Mouse (Mus musculus): Measurements from ENCODE around the gene Dlat. TPM values are rescaled to one million over a fixed set of nuclear protein-coding genes. Genes with fewer than 3 reads are reported as not detected.

The Dlat gene
- total and polyA plus RNA-seq, 2 experiments from 2014 or later, result 155 to 203 TPM

DNA sequence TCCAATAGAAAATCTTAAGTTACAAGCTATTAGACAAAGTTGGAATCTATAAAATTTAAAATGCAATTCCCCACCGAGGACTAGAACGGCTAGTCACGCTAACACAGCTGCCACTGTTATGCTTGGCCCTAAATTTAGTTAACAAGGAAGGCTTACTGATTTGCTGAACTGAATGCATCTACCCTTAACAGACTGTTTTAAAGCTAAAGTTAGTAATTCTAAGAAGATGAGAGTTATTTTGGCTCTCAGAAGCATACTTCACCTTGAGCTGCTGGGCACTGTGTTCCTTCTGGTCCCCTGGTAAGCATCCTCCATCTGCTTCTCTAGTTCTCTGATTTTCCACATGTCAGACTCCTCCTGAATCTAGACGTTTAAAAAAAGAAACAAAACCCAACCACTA is 47.5 kb downstream of the Dlat start:
- ATAC-seq (ENCODE audit: insufficient read depth, low read depth), result no peak
- H3K27me3 ChIP-seq (ENCODE audit: control insufficient read depth, insufficient read depth, low read length), result no peaks in the 10 kb centered on the region
- no peak overlapping the region for H3K27ac ChIP-seq (ENCODE audit: low read depth)
- H3K4me2 ChIP-seq (ENCODE audit: low read depth, low read length), result no peak overlapping the region
- peaks cover 7% of the 10 kb centered on the region for H3K4me1 ChIP-seq (ENCODE audit: control insufficient read depth, insufficient read depth)
- H3K9me3 ChIP-seq (replicated peaks; ENCODE audit: control insufficient read depth, low read length), result no peaks in the 10 kb centered on the region
- TF ChIP-seq CTCF (IDR thresholded peaks at IDR 0.05; ENCODE audit: low read depth) (no peak), EP300 (IDR thresholded peaks at IDR 0.05; ENCODE audit: low read depth) (no peak)
- H3K4me3 ChIP-seq (ENCODE audit: low read depth, low read length), result no peak overlapping the region
- H3K36me3 ChIP-seq (replicated peaks; ENCODE audit: control insufficient read depth, insufficient read depth, low read length), result peaks cover 64% of the 10 kb centered on the region
- H3K9ac ChIP-seq (replicated peaks; ENCODE audit: low read depth, low read length), result no peak overlapping the region
- DNase-seq (ENCODE audit: low spot score), result no peak
- WGBS, result 79% methylated on average over 4 of the region's 4 CpGs

DNA sequence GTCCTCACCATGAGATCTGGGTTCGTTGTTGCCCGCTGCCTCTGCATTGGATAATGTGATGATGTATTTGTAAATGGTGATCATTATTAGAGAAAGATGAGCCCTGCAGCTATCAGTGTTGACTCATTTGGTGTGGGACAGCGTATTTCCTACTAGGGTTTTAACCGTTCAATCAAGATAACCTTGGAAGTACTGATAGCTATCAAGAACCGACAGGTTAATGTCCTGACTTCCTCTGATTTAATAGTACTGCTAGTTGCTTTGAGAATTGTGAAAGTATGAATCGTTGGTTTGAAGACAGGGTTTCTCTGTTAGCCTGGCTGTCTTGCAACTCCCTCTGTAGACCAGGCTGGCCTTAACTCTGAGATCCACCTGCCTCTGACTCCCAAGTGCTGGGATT is 55.2 kb downstream of the Dlat start:
- Histone ChIP-seq H3K9ac (replicated peaks; ENCODE audit: low read depth, low read length) (peak overlapping the region; percentile 76), H3K4me1 (ENCODE audit: control insufficient read depth, insufficient read depth) (peaks cover 15% of the 10 kb centered on the region), H3K4me3 (ENCODE audit: low read depth, low read length) (peak overlapping the region; percentile 73), H3K9me3 (replicated peaks; ENCODE audit: control insufficient read depth, low read length) (no peaks in the 10 kb centered on the region), H3K4me2 (ENCODE audit: low read depth, low read length) (peak overlapping the region; percentile 96), H3K27me3 (ENCODE audit: control insufficient read depth, insufficient read depth, low read length) (no peaks in the 10 kb centered on the region), H3K36me3 (replicated peaks; ENCODE audit: control insufficient read depth, insufficient read depth, low read length) (peaks cover 39% of the 10 kb centered on the region), H3K27ac (ENCODE audit: low read depth) (peak overlapping the region; percentile 86)
- ATAC-seq (ENCODE audit: insufficient read depth, low read depth) (no peak), DNase-seq (ENCODE audit: low spot score) (no peak)
- TF ChIP-seq EP300 (IDR thresholded peaks at IDR 0.05; ENCODE audit: low read depth) (no peak), CTCF (IDR thresholded peaks at IDR 0.05; ENCODE audit: low read depth) (no peak)
- 1% methylated on average over 6 of the region's 6 CpGs for WGBS

GRCm38 (mm10) chr9:50603998-50604324 is 55.6 kb downstream of the Dlat start:
- peak overlapping the region; percentile 86 for H3K27ac ChIP-seq (ENCODE audit: low read depth)
- peaks cover 42% of the 10 kb centered on the region for H3K36me3 ChIP-seq (replicated peaks; ENCODE audit: control insufficient read depth, insufficient read depth, low read length)
- 0% methylated on average over 24 of the region's 24 CpGs for WGBS
- H3K4me1 ChIP-seq (ENCODE audit: control insufficient read depth, insufficient read depth), result peaks cover 15% of the 10 kb centered on the region
- H3K9me3 ChIP-seq (replicated peaks; ENCODE audit: control insufficient read depth, low read length), result no peaks in the 10 kb centered on the region
- H3K4me2 ChIP-seq (ENCODE audit: low read depth, low read length), result peak overlapping the region; percentile 96
- ATAC-seq (ENCODE audit: insufficient read depth, low read depth), result peak; percentile 66
- H3K4me3 ChIP-seq (ENCODE audit: low read depth, low read length), result peak overlapping the region; percentile 73
- H3K9ac ChIP-seq (replicated peaks; ENCODE audit: low read depth, low read length), result peak overlapping the region; percentile 76
- peak; percentile 13 for DNase-seq (ENCODE audit: low spot score)
- TF ChIP-seq EP300 (IDR thresholded peaks at IDR 0.05; ENCODE audit: low read depth) (no peak), CTCF (IDR thresholded peaks at IDR 0.05; ENCODE audit: low read depth) (peak; percentile 37; the same call in 1 of the 2 replicates)
- no peaks in the 10 kb centered on the region for H3K27me3 ChIP-seq (ENCODE audit: control insufficient read depth, insufficient read depth, low read length)

DNA sequence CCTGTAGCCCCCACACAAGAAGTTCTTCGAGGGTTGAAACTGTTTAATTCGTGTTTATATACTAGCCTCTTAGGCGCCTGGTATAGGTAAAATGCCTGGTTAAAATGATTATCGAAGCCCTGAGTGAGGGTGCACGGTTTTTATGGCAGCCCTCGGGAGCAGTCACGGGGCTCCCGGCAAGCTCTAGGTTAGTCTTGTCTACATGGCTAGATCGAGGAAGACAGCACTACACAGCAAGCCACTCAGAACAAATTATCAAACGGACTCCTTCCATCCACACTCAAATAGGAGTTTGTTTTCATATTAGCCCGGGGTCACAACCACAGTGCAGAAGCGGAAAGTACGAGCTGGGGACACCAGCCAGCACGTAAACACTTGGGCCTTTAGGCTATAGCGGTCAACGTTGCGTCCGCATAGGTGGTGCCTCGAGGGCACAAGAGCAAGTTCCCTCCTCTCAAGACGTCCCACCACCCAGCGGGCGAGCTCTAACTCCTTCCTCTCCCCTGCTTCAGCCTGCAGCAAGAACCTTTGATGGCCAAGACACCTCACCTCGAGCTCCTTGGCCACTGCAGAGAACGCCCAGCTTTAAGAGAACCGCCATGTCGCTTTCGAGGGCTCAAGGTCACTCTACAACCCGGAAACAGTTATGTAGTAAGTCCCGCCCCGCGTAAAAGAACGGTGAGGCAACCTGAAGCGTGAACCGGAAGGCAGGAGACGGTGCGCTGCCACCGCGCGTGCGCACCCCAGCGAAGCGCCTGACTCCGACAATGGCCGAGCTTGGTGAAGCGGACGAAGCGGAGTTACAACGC is 56.2 kb downstream of the Dlat start, which contains the start of the genes Sdhd and Timm8b:
Gene Sdhd (minus strand): TSS at position 624 of the 809 bp plus-strand sequence.
Gene Timm8b (plus strand): TSS at position 722 of the 809 bp plus-strand sequence.
- ATAC-seq (ENCODE audit: insufficient read depth, low read depth), result peak; percentile 97
- WGBS, result under 1% methylated on average over 48 of the region's 48 CpGs

DNA sequence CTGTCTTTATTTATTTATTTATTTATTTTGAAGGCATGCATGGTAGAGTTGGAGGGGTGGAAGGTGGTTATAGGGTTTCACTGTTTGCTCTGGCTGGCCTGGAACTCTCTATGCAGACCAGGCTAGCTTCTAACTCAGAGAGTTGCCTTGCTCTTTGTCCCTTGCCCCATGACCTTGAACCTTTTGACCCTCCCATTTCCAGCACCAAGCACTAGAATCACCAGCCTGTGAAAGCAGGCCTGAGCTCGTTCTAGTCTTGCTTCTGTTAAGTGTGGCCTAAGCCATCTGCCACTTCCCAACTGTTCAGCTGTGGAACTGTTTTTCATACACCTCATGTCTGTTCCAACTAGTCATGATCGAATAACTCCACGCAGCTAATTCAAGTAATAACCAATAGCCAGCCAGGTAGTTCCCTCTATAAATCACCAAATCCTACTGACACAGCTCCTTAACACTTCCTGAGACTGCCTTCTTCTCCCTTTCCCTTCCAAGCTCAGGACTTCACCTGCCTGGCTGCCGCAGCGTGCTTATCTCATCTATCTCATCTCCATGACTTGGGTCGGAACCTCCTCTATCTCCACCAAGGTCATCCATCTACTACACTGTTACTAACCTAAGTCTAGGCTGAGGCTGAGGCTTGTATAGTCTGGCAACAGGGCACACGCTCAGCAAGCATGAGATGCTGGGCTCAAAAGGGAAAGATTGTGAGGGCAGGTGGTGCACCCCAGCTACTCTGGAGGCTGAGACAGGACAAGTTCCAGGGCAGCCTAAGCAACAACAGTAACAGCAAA is 57.3 kb downstream of the Dlat start:
- H3K27me3 ChIP-seq (ENCODE audit: control insufficient read depth, insufficient read depth, low read length), result no peaks in the 10 kb centered on the region
- peak overlapping the region; percentile 86 for H3K27ac ChIP-seq (ENCODE audit: low read depth)
- ATAC-seq (ENCODE audit: insufficient read depth, low read depth) (no peak), DNase-seq (ENCODE audit: low spot score) (no peak)
- H3K36me3 ChIP-seq (replicated peaks; ENCODE audit: control insufficient read depth, insufficient read depth, low read length), result peaks cover 45% of the 10 kb centered on the region
- H3K9me3 ChIP-seq (replicated peaks; ENCODE audit: control insufficient read depth, low read length), result no peaks in the 10 kb centered on the region
- WGBS, result 46% methylated on average over 7 of the region's 7 CpGs
- no peak for TF ChIP-seq EP300 (IDR thresholded peaks at IDR 0.05; ENCODE audit: low read depth)
- no peak for TF ChIP-seq CTCF (IDR thresholded peaks at IDR 0.05; ENCODE audit: low read depth)
- peaks cover 15% of the 10 kb centered on the region for H3K4me1 ChIP-seq (ENCODE audit: control insufficient read depth, insufficient read depth)
- peak overlapping the region; percentile 96 for H3K4me2 ChIP-seq (ENCODE audit: low read depth, low read length)
- peak overlapping the region; percentile 76 for H3K9ac ChIP-seq (replicated peaks; ENCODE audit: low read depth, low read length)
- H3K4me3 ChIP-seq (ENCODE audit: low read depth, low read length), result peak overlapping the region; percentile 73

More for the DNA sequence above, 56.2 kb downstream of the Dlat start, which contains the start of the genes Sdhd and Timm8b:
- H3K4me3 ChIP-seq (ENCODE audit: low read depth, low read length), result peak within 1 kb of the TSS; percentile 73
- no peaks in the 10 kb centered on the region for H3K9me3 ChIP-seq (replicated peaks; ENCODE audit: control insufficient read depth, low read length)
- no peaks in the 10 kb centered on the region for H3K27me3 ChIP-seq (ENCODE audit: control insufficient read depth, insufficient read depth, low read length)
- peak within 1 kb of the TSS; percentile 96 for H3K4me2 ChIP-seq (ENCODE audit: low read depth, low read length)
- peaks cover 15% of the 10 kb centered on the region for H3K4me1 ChIP-seq (ENCODE audit: control insufficient read depth, insufficient read depth)
- H3K27ac ChIP-seq (ENCODE audit: low read depth), result peak within 1 kb of the TSS; percentile 86
- H3K9ac ChIP-seq (replicated peaks; ENCODE audit: low read depth, low read length), result peak within 1 kb of the TSS; percentile 76
- peaks cover 42% of the 10 kb centered on the region for H3K36me3 ChIP-seq (replicated peaks; ENCODE audit: control insufficient read depth, insufficient read depth, low read length)
- TF ChIP-seq EP300 (IDR thresholded peaks at IDR 0.05; ENCODE audit: low read depth) (no peak), CTCF (IDR thresholded peaks at IDR 0.05; ENCODE audit: low read depth) (no peak)
- DNase-seq (ENCODE audit: low spot score), result peak; percentile 97

Measured in heart, postnatal 0 days (tissue).